Mouse (Mus musculus): ENCODE measurements around the gene Tnf.

GRCm38 (mm10) chr17:35232043-35232442 is 30.2 kb upstream of the Tnf start:
- TF ChIP-seq CTCF (conservative IDR thresholded peaks at IDR 0.05; ENCODE audit: low read length) = peak; percentile 86
- TF ChIP-seq NANOG (IDR thresholded peaks at IDR 0.05; ENCODE audit: borderline replicate concordance, low read length) = no peak; the same call in 1 of the 2 replicates
- no peak for TF ChIP-seq POU5F1 (IDR thresholded peaks at IDR 0.05; ENCODE audit: borderline replicate concordance, low read length)

All from E14TG2a.4 (cell line).